Mouse (Mus musculus) midbrain, embryonic 12.5 days (tissue): ENCODE data around the gene Oprl1. TPM values are rescaled to one million over a fixed set of nuclear protein-coding genes. Genes with fewer than 3 reads are reported as not detected.

Experiments used
- ATAC-seq: fragments of 200-750 bp; cut with Nextera tagmentation; 2 replicates; pipeline ENCODE4 v1.8.0; 2017; ENCODE audit warnings: low read depth, moderate TSS enrichment, moderate library complexity; ENCODE audit not compliant: low FRiP score
- H3K27ac ChIP-seq: fragments of 300-500 bp; sonication (generic); replicated peaks from 2 replicates; pipeline ENCODE4 v1.5.1; 2016; ENCODE audit warnings: mild to moderate bottlenecking
- H3K27me3 ChIP-seq: fragments of 300-500 bp; sonication (generic); 2 replicates; pipeline ENCODE4 v1.6.1; 2016; ENCODE audit warnings: mild to moderate bottlenecking
- H3K36me3 ChIP-seq: fragments of 300-500 bp; sonication (generic); 2 replicates; pipeline ENCODE4 v1.6.1; 2016
- H3K4me1 ChIP-seq: fragments of 300-500 bp; sonication (generic); 2 replicates; pipeline ENCODE4 v1.6.1; 2016
- H3K4me2 ChIP-seq: fragments of 300-500 bp; sonication (generic); replicated peaks from 2 replicates; pipeline ENCODE4 v1.6.1; 2016; ENCODE audit warnings: mild to moderate bottlenecking, moderate library complexity
- H3K4me3 ChIP-seq: fragments of 300-500 bp; sonication (generic); 2 replicates; pipeline ENCODE4 v1.5.1; 2016; ENCODE audit warnings: mild to moderate bottlenecking
- H3K9ac ChIP-seq: fragments of 300-500 bp; sonication (generic); replicated peaks from 2 replicates; pipeline ENCODE4 v1.6.1; 2016; ENCODE audit warnings: mild to moderate bottlenecking, moderate library complexity
- H3K9me3 ChIP-seq: fragments of 300-500 bp; sonication (generic); 2 replicates; pipeline ENCODE4 v1.6.1; 2016; ENCODE audit warnings: mild to moderate bottlenecking
- WGBS: fragments of 180-500 bp; shearing (Covaris S2); methylation state at CpG from one replicate; pipeline ENCODE4 v1.1.7; 2016; 5-methylcytosine and 5-hydroxymethylcytosine counted together
- polyA plus RNA-seq: library from polyadenylated mRNA; unstranded; fragments of >200 nt; fragmentation: Nextera tagmentation; extraction: Ambion mirVana; gene quantifications from 2 replicates; pipeline ENCODE4 v1.2.1, GENCODE M21; 2016

The Oprl1 gene
- polyA plus RNA-seq, 1 experiment from 2014 or later: 41.8 TPM

- Histone ChIP-seq H3K4me1 (peaks cover 29% of the 10 kb centered on the region), H3K9ac (peak within 1 kb of the TSS; percentile 83), H3K4me2 (peak within 1 kb of the TSS; percentile 71), H3K27ac (peak within 1 kb of the TSS; percentile 42), H3K9me3 (no peaks in the 10 kb centered on the region), H3K36me3 (no peaks in the 10 kb centered on the region), H3K27me3 (peaks cover 4% of the 10 kb centered on the region; the same call in 1 of the 2 replicates), H3K4me3 (peak within 1 kb of the TSS; percentile 67)
- WGBS: under 1% methylated on average over 64 of the region's 69 CpGs
- peak; percentile 68 for ATAC-seq
Measured at GRCm38 (mm10) chr2:181679951-181680715, 34.7 kb upstream of the Oprl1 start, which contains the start of gene Tcea2. Gene Tcea2, plus strand, starts transcription at chr2:181680310.

DNA sequence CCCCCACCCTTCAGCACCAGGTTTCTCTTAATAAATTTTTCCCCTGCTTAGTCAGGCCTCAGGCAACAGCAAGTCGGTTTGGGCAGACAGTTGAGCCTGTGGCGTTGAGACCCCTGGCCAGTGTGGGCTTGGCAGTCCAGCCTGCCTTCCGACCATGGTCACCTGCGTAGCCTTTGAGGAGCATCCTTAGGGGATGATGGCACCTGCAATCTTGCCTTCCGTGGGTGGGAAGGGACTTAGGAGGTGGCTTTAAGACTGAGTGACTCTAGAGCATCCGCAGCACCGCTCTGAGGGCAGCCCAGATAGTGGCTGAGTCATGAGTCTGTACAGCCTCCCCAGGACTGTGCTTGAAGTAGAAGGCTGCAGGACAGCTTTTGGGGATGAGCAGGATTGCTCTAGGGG, 34.1 kb upstream of the Oprl1 start:
- ATAC-seq: peak; percentile 14; the same call in 1 of the 2 replicates
- H3K36me3 ChIP-seq: 0 out of 2 replicates have a peak, but pooled peaks cover under 1% of the 10 kb centered on the region
- H3K27ac ChIP-seq: peak overlapping the region; percentile 42; the same call in 1 of the 2 replicates
- H3K9me3 ChIP-seq: no peaks in the 10 kb centered on the region
- peak overlapping the region; percentile 71 for H3K4me2 ChIP-seq
- H3K27me3 ChIP-seq: peaks cover 4% of the 10 kb centered on the region; the same call in 1 of the 2 replicates
- peak overlapping the region; percentile 67 for H3K4me3 ChIP-seq
- 13% methylated on average over 7 of the region's 7 CpGs for WGBS
- peaks cover 23% of the 10 kb centered on the region for H3K4me1 ChIP-seq
- H3K9ac ChIP-seq: peak overlapping the region; percentile 83

- Histone ChIP-seq H3K27ac (no peak overlapping the region), H3K27me3 (peaks cover 4% of the 10 kb centered on the region; the same call in 1 of the 2 replicates), H3K4me2 (no peak overlapping the region), H3K4me3 (no peak overlapping the region), H3K4me1 (peaks cover 16% of the 10 kb centered on the region), H3K36me3 (peaks cover 13% of the 10 kb centered on the region), H3K9ac (no peak overlapping the region), H3K9me3 (no peaks in the 10 kb centered on the region)
- no peak for ATAC-seq
- 91% methylated on average over 1 of the region's 1 CpGs for WGBS
Measured at GRCm38 (mm10) chr2:181681978-181682377, 32.8 kb upstream of the Oprl1 start.

DNA sequence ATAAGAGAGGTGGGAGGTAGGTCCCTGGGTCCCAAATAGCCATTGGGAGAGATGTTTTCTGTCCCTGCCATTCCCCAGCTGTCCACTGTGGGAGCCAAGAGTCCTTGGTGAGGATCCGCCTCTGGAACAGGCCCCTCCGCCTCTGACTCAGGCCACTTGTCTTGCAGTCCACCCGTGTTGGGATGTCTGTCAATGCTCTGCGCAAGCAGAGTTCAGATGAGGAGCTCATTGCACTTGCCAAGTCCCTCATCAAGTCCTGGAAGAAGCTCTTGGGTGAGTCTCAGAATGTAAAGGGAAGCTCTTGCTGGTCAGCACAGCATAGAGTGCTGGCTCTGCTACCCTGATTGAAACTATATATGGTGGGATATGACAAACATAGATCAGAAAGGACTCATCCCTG, 31.4 kb upstream of the Oprl1 start:
- no peak overlapping the region for H3K4me2 ChIP-seq
- ATAC-seq: no peak
- no peak overlapping the region for H3K27ac ChIP-seq
- peaks cover 16% of the 10 kb centered on the region for H3K4me1 ChIP-seq
- peaks cover 27% of the 10 kb centered on the region for H3K36me3 ChIP-seq
- H3K9ac ChIP-seq: no peak overlapping the region
- 65% methylated on average over 4 of the region's 4 CpGs for WGBS
- H3K9me3 ChIP-seq: no peaks in the 10 kb centered on the region
- no peak overlapping the region for H3K4me3 ChIP-seq
- peaks cover 4% of the 10 kb centered on the region; the same call in 1 of the 2 replicates for H3K27me3 ChIP-seq

- ATAC-seq: no peak
- peaks cover 12% of the 10 kb centered on the region for H3K4me1 ChIP-seq
- H3K27me3 ChIP-seq: 0 out of 2 replicates have a peak, but pooled peaks cover 4% of the 10 kb centered on the region
- H3K36me3 ChIP-seq: peaks cover 39% of the 10 kb centered on the region
- H3K4me2 ChIP-seq: no peak overlapping the region
- H3K27ac ChIP-seq: no peak overlapping the region
- no peaks in the 10 kb centered on the region for H3K9me3 ChIP-seq
- H3K4me3 ChIP-seq: no peak overlapping the region
- 81% methylated on average over 1 of the region's 1 CpGs for WGBS
- no peak overlapping the region for H3K9ac ChIP-seq
Measured at GRCm38 (mm10) chr2:181684713-181685112, 30.1 kb upstream of the Oprl1 start.

- Histone ChIP-seq H3K27me3 (0 out of 2 replicates have a peak, but pooled peaks cover 4% of the 10 kb centered on the region), H3K9ac (no peak overlapping the region), H3K27ac (no peak overlapping the region), H3K9me3 (no peaks in the 10 kb centered on the region), H3K4me3 (no peak overlapping the region), H3K4me1 (peaks cover 6% of the 10 kb centered on the region; the same call in 1 of the 2 replicates), H3K36me3 (peaks cover 43% of the 10 kb centered on the region), H3K4me2 (no peak overlapping the region)
- ATAC-seq: no peak
- WGBS: 95% methylated on average over 4 of the region's 4 CpGs
Measured at GRCm38 (mm10) chr2:181685686-181686085, 29.1 kb upstream of the Oprl1 start.

- ATAC-seq: no peak
- WGBS: 94% methylated on average over 8 of the region's 8 CpGs
- H3K4me1 ChIP-seq: peaks cover 5% of the 10 kb centered on the region
- H3K9me3 ChIP-seq: no peaks in the 10 kb centered on the region
- no peak overlapping the region for H3K4me3 ChIP-seq
- no peak overlapping the region for H3K27ac ChIP-seq
- peaks cover 43% of the 10 kb centered on the region for H3K36me3 ChIP-seq
- no peak overlapping the region for H3K4me2 ChIP-seq
- H3K9ac ChIP-seq: no peak overlapping the region
- H3K27me3 ChIP-seq: no peaks in the 10 kb centered on the region
Measured at GRCm38 (mm10) chr2:181687586-181687985, 27.2 kb upstream of the Oprl1 start.

- H3K36me3 ChIP-seq: peaks cover 43% of the 10 kb centered on the region
- 0 out of 2 replicates have a peak, but pooled peaks cover 2% of the 10 kb centered on the region for H3K27me3 ChIP-seq
- H3K4me1 ChIP-seq: peaks cover 19% of the 10 kb centered on the region
- WGBS: 91% methylated on average over 10 of the region's 10 CpGs
- no peak overlapping the region; the same call in 1 of the 2 replicates for H3K27ac ChIP-seq
- H3K9me3 ChIP-seq: no peaks in the 10 kb centered on the region
- no peak for ATAC-seq
- H3K4me3 ChIP-seq: no peak overlapping the region
- H3K4me2 ChIP-seq: no peak overlapping the region
- H3K9ac ChIP-seq: no peak overlapping the region
Measured at GRCm38 (mm10) chr2:181689466-181690160, 25.2 kb upstream of the Oprl1 start.

- Histone ChIP-seq H3K27me3 (peaks cover 14% of the 10 kb centered on the region; the same call in 1 of the 2 replicates), H3K4me2 (no peak overlapping the region), H3K4me1 (peaks cover 19% of the 10 kb centered on the region), H3K9ac (no peak overlapping the region), H3K27ac (no peak overlapping the region), H3K9me3 (no peaks in the 10 kb centered on the region), H3K4me3 (no peak overlapping the region), H3K36me3 (peaks cover 38% of the 10 kb centered on the region)
- 84% methylated on average over 6 of the region's 6 CpGs for WGBS
- ATAC-seq: no peak
Measured at GRCm38 (mm10) chr2:181691083-181691482, 23.7 kb upstream of the Oprl1 start.

DNA sequence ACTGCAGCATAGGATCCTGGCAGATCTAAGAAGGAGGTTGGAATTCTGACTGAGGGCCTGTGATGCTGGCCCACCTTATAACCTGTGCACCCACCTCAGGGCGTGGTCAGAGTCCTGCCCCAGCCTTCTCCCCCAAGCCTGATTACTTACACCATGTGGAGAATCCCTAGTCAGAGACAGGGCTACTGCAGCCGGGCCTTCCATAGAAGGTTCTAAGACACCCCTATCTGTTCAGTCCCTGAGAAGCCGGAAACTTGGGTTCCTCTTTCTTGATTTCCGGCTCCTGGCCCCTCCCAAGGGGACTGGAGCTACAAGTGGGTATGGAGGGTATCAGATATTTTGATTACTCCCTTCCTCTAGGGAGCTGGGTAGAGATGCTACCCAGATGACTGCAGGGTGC, 23.2 kb upstream of the Oprl1 start:
- Histone ChIP-seq H3K4me3 (no peak overlapping the region), H3K27me3 (peaks cover 18% of the 10 kb centered on the region; the same call in 1 of the 2 replicates), H3K27ac (no peak overlapping the region), H3K4me1 (peaks cover 19% of the 10 kb centered on the region), H3K36me3 (peaks cover 34% of the 10 kb centered on the region), H3K9ac (no peak overlapping the region), H3K4me2 (no peak overlapping the region), H3K9me3 (no peaks in the 10 kb centered on the region)
- 89% methylated on average over 4 of the region's 4 CpGs for WGBS
- no peak for ATAC-seq

DNA sequence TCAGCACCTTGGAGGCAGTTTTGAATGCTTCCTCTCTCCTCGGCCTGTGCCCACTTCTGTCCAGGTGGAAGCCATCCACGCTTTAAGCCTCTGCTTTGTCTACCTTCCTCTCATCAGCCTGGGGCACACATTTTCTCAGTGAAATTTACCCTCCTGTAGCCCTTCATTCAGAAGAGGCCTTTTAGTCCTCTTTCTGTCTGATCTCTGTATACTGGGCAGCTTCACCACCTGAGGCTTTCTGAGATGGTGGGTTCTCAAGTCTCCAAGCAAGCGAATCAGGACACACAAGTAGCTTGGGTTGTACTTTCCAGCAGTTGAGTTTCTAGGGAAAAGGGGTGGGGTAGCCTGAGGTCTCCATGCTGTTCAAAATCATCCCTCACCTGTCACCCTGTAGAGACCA, 22.5 kb upstream of the Oprl1 start:
- Histone ChIP-seq H3K4me3 (0 out of 2 replicates have a peak overlapping the region, but pooled peaks have one; percentile 68), H3K27ac (no peak overlapping the region), H3K9me3 (no peaks in the 10 kb centered on the region), H3K4me2 (peak overlapping the region; percentile 96), H3K4me1 (peaks cover 19% of the 10 kb centered on the region), H3K27me3 (peaks cover 26% of the 10 kb centered on the region; the same call in 1 of the 2 replicates), H3K36me3 (peaks cover 27% of the 10 kb centered on the region), H3K9ac (no peak overlapping the region)
- 89% methylated on average over 3 of the region's 3 CpGs for WGBS
- no peak for ATAC-seq
